Mouse (Mus musculus): ENCODE measurements at regions not wholly inside any gene's neighbourhood (a gene's known extent, or its start where the extent isn't known, plus 50 kb on each side); places are given as distances from the start of the nearest gene placed in this dataset.

GRCm38 (mm10) chr2:30533367-30533766 lies 59.3 kb upstream of the Ier5l start:
- TF ChIP-seq CTCF (IDR thresholded peaks at IDR 0.05; ENCODE audit: extremely low read depth, insufficient read depth, low read length): no peak
- TF ChIP-seq POLR2A (IDR thresholded peaks at IDR 0.05; ENCODE audit: extremely low read depth, insufficient read depth, low read length): no peak
